Comparison of ENCODE assay signal across 8 mouse cellular contexts in the genomic region with DNA sequence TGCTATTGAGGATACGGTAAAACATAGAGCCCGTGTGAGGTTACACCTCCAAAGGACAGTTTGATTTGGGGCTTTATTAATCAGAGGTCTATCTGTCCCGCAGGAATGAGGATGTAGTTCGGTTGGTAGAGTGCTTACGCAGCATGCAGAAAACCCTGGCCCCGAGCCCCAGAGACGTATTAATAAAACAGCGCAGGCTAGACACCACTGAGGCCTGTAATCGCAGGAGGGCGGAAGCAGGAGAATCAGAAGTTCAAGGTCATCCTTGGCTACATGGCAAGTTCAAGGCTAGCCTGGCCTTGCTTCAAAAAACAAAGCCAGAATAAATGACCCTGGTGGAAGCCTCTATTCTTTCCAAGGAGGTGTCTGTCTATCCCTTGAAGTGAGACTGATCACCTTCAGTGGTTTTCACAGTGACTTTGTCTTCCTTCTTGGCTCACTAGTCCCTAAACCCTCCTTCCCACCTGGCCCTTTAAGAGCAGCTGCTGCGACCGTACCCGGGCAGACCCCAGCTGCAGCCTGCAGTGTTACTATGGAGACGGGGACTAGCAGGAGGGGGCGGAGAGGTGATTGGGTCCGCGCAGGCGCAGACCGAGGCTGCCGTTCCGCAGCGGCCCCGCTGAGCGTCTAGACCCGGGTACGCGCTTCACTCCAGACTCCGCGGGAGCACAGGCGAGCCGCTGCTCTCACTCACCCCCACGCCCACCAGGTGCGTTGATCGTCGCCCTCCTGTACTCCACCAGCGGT. TPM values are rescaled to one million over a fixed set of nuclear protein-coding genes. Genes with fewer than 3 reads are reported as not detected.
DNase-seq lines count a peak whose midpoint lies in the region; ATAC-seq and TF ChIP-seq lines count a peak whose summit lies in the region.

Pnmal2 (plus strand) TSS at position 622 of the 747 bp plus-strand sequence.

- H3K27me3 ChIP-seq in cerebellum, adult 2 months (ENCODE audit: control insufficient read depth, insufficient read depth, low read length), result no peaks in the 10 kb centered on the region
- peaks cover 8% of the 10 kb centered on the region; the same call in 1 of the 2 replicates for H3K27me3 ChIP-seq in hindbrain, embryonic 13.5 days

- peaks cover 8% of the 10 kb centered on the region; the same call in 1 of the 2 replicates for H3K36me3 ChIP-seq in hindbrain, embryonic 13.5 days

- peak within 1 kb of the TSS; percentile 95 for H3K27ac ChIP-seq in cerebellum, adult 2 months (ENCODE audit: insufficient read depth, low read length)
- H3K27ac ChIP-seq in hindbrain, embryonic 13.5 days, result peak within 1 kb of the TSS; percentile 97

- no peak for TF ChIP-seq CTCF in cerebellum, adult 2 months (IDR thresholded peaks at IDR 0.05; ENCODE audit: borderline replicate concordance, insufficient read depth, low read depth, low read length)

- peak; percentile 87 for DNase-seq in MN1 (ENCODE audit: low spot score)
- peak; percentile 93 to 94 for DNase-seq in cerebellum, adult 2 months
- DNase-seq in layer of hippocampus, postnatal 36 days, result peak; percentile 89 to 90
- peak; percentile 86 for DNase-seq in lung, postnatal 10 days
- DNase-seq in retina, embryonic 14.5 days (ENCODE audit: low spot score), result peak; percentile 97
- peak; percentile 45 for DNase-seq in urinary bladder, adult 2 months (ENCODE audit: low spot score)

- H3K9ac ChIP-seq in hindbrain, embryonic 13.5 days, result peak within 1 kb of the TSS; percentile 93

- no peaks in the 10 kb centered on the region for H3K9me3 ChIP-seq in hindbrain, embryonic 13.5 days

- peak within 1 kb of the TSS; percentile 87 for H3K4me3 ChIP-seq in cerebellum, adult 2 months (replicated peaks; ENCODE audit: insufficient read depth, low read depth, low read length)
- H3K4me3 ChIP-seq in hindbrain, embryonic 13.5 days, result peak within 1 kb of the TSS; percentile 85

- TF ChIP-seq POLR2A in cerebellum, adult 2 months (IDR thresholded peaks at IDR 0.05; ENCODE audit: borderline replicate concordance, insufficient read depth, low read length), result peak; percentile 96

- ATAC-seq in frontal cortex, adult (ENCODE audit: low TSS enrichment), result peak; percentile 66
- ATAC-seq in hindbrain, embryonic 13.5 days (ENCODE audit: low FRiP score), result peak; percentile 85

- 9% methylated on average over 36 of the region's 36 CpGs for WGBS in cerebellum, adult 2 months
- 10% methylated on average over 35 of the region's 36 CpGs for WGBS in hindbrain, embryonic 13.5 days

- peaks cover 19% of the 10 kb centered on the region; the same call in 1 of the 2 replicates for H3K4me1 ChIP-seq in cerebellum, adult 2 months (ENCODE audit: control insufficient read depth, insufficient read depth, low read length)
- peaks cover 86% of the 10 kb centered on the region for H3K4me1 ChIP-seq in hindbrain, embryonic 13.5 days (replicated peaks)

- H3K4me2 ChIP-seq in hindbrain, embryonic 13.5 days, result peak within 1 kb of the TSS; percentile 97

RNA-seq across cellular contexts. Expression of gene Pnmal2, which starts in this region (rescaled TPM):
- 135 and 136 TPM in 2 replicates for polyA plus RNA-seq in cerebellum, adult 2 months (2012; rRNA removed)
- 110 and 117 TPM in 2 replicates for polyA plus RNA-seq in hindbrain, embryonic 13.5 days (2015; fragmentation: Nextera tagmentation; extraction: Ambion mirVana)
- 100 to 1,000 TPM; 345 to 361 TPM for total RNA-seq in layer of hippocampus, postnatal 36 days (2021)
- 0.83 and 1.4 TPM in 2 replicates for polyA plus RNA-seq in urinary bladder, adult 2 months (2012; rRNA removed)

Comparison
In these comparisons a context has a peak if more than half of its experiments do, and no peak if none do; other contexts are left out.
1. Peak in every context shown above with its lines: DNase-seq, ATAC-seq, H3K4me3 ChIP-seq and H3K27ac ChIP-seq.
2. RNA of gene Pnmal2 (polyA plus RNA-seq): 135 to 136 TPM in cerebellum, adult 2 months and 110 to 117 TPM in hindbrain, embryonic 13.5 days; 0.83 to 1.4 TPM in urinary bladder, adult 2 months; every median in the first group is over 10 times any median in the second.
3. DNase-seq: peak in every context shown above with its lines; median percentile 97 in retina, embryonic 14.5 days; 94 in cerebellum, adult 2 months; 90 in layer of hippocampus, postnatal 36 days; 87 in MN1; 86 in lung, postnatal 10 days; 45 in urinary bladder, adult 2 months.